ENCODE assay signal across 9 mouse cellular contexts in genomic region chr4:139093196-139093530, GRCm38 (mm10). TPM values are rescaled to one million over a fixed set of nuclear protein-coding genes. Genes with fewer than 3 reads are reported as not detected.
DNase-seq lines count a peak whose midpoint lies in the region; ATAC-seq and TF ChIP-seq lines count a peak whose summit lies in the region.
"Had no signal": no experiment of that assay in that cellular context is flagged by ENCODE, and none has a peak within 500 bp of the region (broad histone marks: within the 10 kb centered on the region; RNA-seq: fewer than 3 reads in every experiment).

No protein-coding gene starts in this region.

- WGBS in heart, embryonic 13.5 days = 22% methylated on average over 13 of the region's 13 CpGs
- 24% methylated on average over 13 of the region's 13 CpGs for WGBS in hindbrain, embryonic 12.5 days
- WGBS in midbrain, embryonic 11.5 days = 22% methylated on average over 13 of the region's 13 CpGs

- H3K4me1 ChIP-seq in heart, embryonic 13.5 days = peaks cover 28% of the 10 kb centered on the region
- H3K4me1 ChIP-seq in ES-E14 (ENCODE audit: control insufficient read depth in 2 of 2, insufficient read depth in 2 of 2, low read length in 2 of 2, poor library complexity in 1 of 2) = peaks cover 2 to 10% of the 10 kb centered on the region in 2 experiments; a peak in 3 of 4 replicates
- peaks cover 30% of the 10 kb centered on the region for H3K4me1 ChIP-seq in hindbrain, embryonic 12.5 days
- peaks cover 13% of the 10 kb centered on the region for H3K4me1 ChIP-seq in midbrain, embryonic 11.5 days (ENCODE audit: control insufficient read depth, insufficient read depth, low read length)

- ATAC-seq in heart, embryonic 13.5 days (ENCODE audit: extremely low read depth, insufficient number of reproducible peaks, low FRiP score, low TSS enrichment) = no peak
- ATAC-seq in hindbrain, embryonic 12.5 days (ENCODE audit: low FRiP score) = no peak
- ATAC-seq in midbrain, embryonic 11.5 days (ENCODE audit: low FRiP score) = no peak
- no peak for ATAC-seq in erythroid progenitor cell, adult 5-6 weeks (replicated peaks; ENCODE audit: low FRiP score, poor library complexity, severe bottlenecking)
- ATAC-seq: inflammation-experienced regulatory T-cells, adult 6 months had no signal

- H3K4me2 ChIP-seq in heart, embryonic 13.5 days = peak overlapping the region; percentile 99
- peak overlapping the region; percentile 93 for H3K4me2 ChIP-seq in hindbrain, embryonic 12.5 days (replicated peaks)
- peak overlapping the region; percentile 77 for H3K4me2 ChIP-seq in midbrain, embryonic 11.5 days

- no peak overlapping the region for H3K27ac ChIP-seq in heart, embryonic 13.5 days (replicated peaks)
- no peak overlapping the region for H3K27ac ChIP-seq in ES-E14 (ENCODE audit: insufficient read depth, low read depth, low read length, poor library complexity, severe bottlenecking)
- no peak overlapping the region for H3K27ac ChIP-seq in hindbrain, embryonic 12.5 days
- H3K27ac ChIP-seq in midbrain, embryonic 11.5 days (ENCODE audit: low read depth, low read length) = no peak overlapping the region

- H3K36me3 ChIP-seq in heart, embryonic 13.5 days = no peaks in the 10 kb centered on the region
- H3K36me3 ChIP-seq in ES-E14 (ENCODE audit: control insufficient read depth, insufficient read depth, low read length, poor library complexity, severe bottlenecking) = no peaks in the 10 kb centered on the region
- H3K36me3 ChIP-seq in hindbrain, embryonic 12.5 days = no peaks in the 10 kb centered on the region
- H3K36me3 ChIP-seq in midbrain, embryonic 11.5 days (ENCODE audit: control insufficient read depth, insufficient read depth, low read length) = no peaks in the 10 kb centered on the region

- H3K9me3 ChIP-seq in heart, embryonic 13.5 days = no peaks in the 10 kb centered on the region
- H3K9me3 ChIP-seq in ES-E14 (ENCODE audit: control insufficient read depth, insufficient read depth, low read depth, low read length) = no peaks in the 10 kb centered on the region
- peaks cover 6% of the 10 kb centered on the region; the same call in 1 of the 2 replicates for H3K9me3 ChIP-seq in hindbrain, embryonic 12.5 days (replicated peaks)
- no peaks in the 10 kb centered on the region for H3K9me3 ChIP-seq in midbrain, embryonic 11.5 days (ENCODE audit: control insufficient read depth, low read length)

- no peak for DNase-seq in heart, postnatal 14 days
- DNase-seq in ES-E14 (ENCODE audit: low read depth, low spot score) = no peak
- DNase-seq in midbrain, embryonic 11.5 days (ENCODE audit: low spot score, missing footprints) = peak; percentile 91
- no peak for DNase-seq in adrenal gland, postnatal 25 days
- DNase-seq in cerebellum, postnatal 25 days = no peak

- H3K9ac ChIP-seq in heart, embryonic 13.5 days = peak overlapping the region; percentile 87
- peak overlapping the region; percentile 57; the same call in 1 of the 2 replicates for H3K9ac ChIP-seq in ES-E14 (ENCODE audit: insufficient read depth, low read depth, low read length, poor library complexity, severe bottlenecking)
- H3K9ac ChIP-seq in hindbrain, embryonic 12.5 days = peak overlapping the region; percentile 82
- H3K9ac ChIP-seq in midbrain, embryonic 11.5 days (ENCODE audit: low read length) = peak overlapping the region; percentile 57; the same call in 1 of the 2 replicates

- peak overlapping the region; percentile 74 for H3K4me3 ChIP-seq in heart, embryonic 13.5 days
- peak overlapping the region; percentile 51 to 72; a peak in 3 of 4 replicates for H3K4me3 ChIP-seq in ES-E14 (ENCODE audit: insufficient read depth in 1 of 2, low read depth in 1 of 2, low read length in 2 of 2, poor library complexity in 1 of 2, severe bottlenecking in 1 of 2)
- H3K4me3 ChIP-seq in hindbrain, embryonic 12.5 days = peak overlapping the region; percentile 60
- H3K4me3 ChIP-seq in midbrain, embryonic 11.5 days (ENCODE audit: low read depth, low read length) = peak overlapping the region; percentile 47

- intact Hi-C loops in heart, postnatal 14 days (cut with DNase I) = loop anchor here (5.0 kb wide), 1 partner anchor 99 kb away; the partner anchor contains the start of gene Capzb

- in situ Hi-C loops in ES-E14 (cut with MboI; ENCODE audit: low sequenced_read_pairs in 2 of 2, unreplicated experiment in 2 of 2) = loop anchor here in 1 of 2 experiments (25.0 kb wide), 1 partner anchor 194 kb away; no protein-coding TSS in a partner anchor

- peaks cover 65% of the 10 kb centered on the region for H3K27me3 ChIP-seq in heart, embryonic 13.5 days (replicated peaks)
- peaks cover 69% of the 10 kb centered on the region for H3K27me3 ChIP-seq in hindbrain, embryonic 12.5 days
- H3K27me3 ChIP-seq in midbrain, embryonic 11.5 days (ENCODE audit: control insufficient read depth, insufficient read depth, low read length) = peaks cover 43% of the 10 kb centered on the region

TF ChIP-seq in ES-E14, 5 proteins besides CTCF, POLR2A, EP300 and RAD21:
- no peak for TF ChIP-seq ZNF384 (IDR thresholded peaks at IDR 0.05; ENCODE audit: low read depth, low read length)
- TF ChIP-seq CHD2 (IDR thresholded peaks at IDR 0.05; ENCODE audit: low read depth, low read length) = no peak
- no peak for TF ChIP-seq ZC3H11A (IDR thresholded peaks at IDR 0.05; ENCODE audit: borderline replicate concordance, low read depth, low read length)
- no peak for TF ChIP-seq HCFC1 (IDR thresholded peaks at IDR 0.05; ENCODE audit: borderline replicate concordance, insufficient read depth, low read length)
- TF ChIP-seq MAFK (IDR thresholded peaks at IDR 0.05; ENCODE audit: insufficient read depth, low read depth, low read length) = no peak

RNA-seq across cellular contexts. Expression of gene Nbl1, which starts 0.4 kb away (rescaled TPM):
- polyA plus RNA-seq in heart, embryonic 13.5 days (2015; fragmentation: Nextera tagmentation; extraction: Ambion mirVana) = 13.4 and 15.2 TPM in 2 replicates
- 10 to 100 TPM; 32.1 to 32.2 TPM for total RNA-seq in heart, postnatal 14 days (2021)
- 4.5 and 12.5 TPM in 2 replicates for total RNA-seq in ES-E14 (2012; rRNA removed)
- polyA plus RNA-seq in hindbrain, embryonic 12.5 days (2016; fragmentation: Nextera tagmentation; extraction: Ambion mirVana) = 54.8 and 56.1 TPM in 2 replicates
- polyA plus RNA-seq in midbrain, embryonic 11.5 days (2014; fragmentation: Nextera tagmentation; extraction: Ambion mirVana) = 12.7 and 13.6 TPM in 2 replicates
- 20.3 and 21.4 TPM in 2 replicates for total RNA-seq in adrenal gland, postnatal 25 days (2021)
- total RNA-seq in erythroid progenitor cell, adult 5-6 weeks (2015; ENCODE audit: low replicate concordance) = not detected in 2 replicates
- total RNA-seq in erythroid progenitor cell, adult 5-6 weeks (2017; ENCODE audit: low replicate concordance) = not detected in 2 replicates

RNA-seq across cellular contexts. Expression of gene Htr6, which starts 17.8 kb away (rescaled TPM):
- not detected in 2 replicates for polyA plus RNA-seq in heart, embryonic 13.5 days (2015; fragmentation: Nextera tagmentation; extraction: Ambion mirVana)
- total RNA-seq in heart, postnatal 14 days (2021) = not detected
- total RNA-seq in ES-E14 (2012; rRNA removed) = 0.13 and 0.37 TPM in 2 replicates
- polyA plus RNA-seq in hindbrain, embryonic 12.5 days (2016; fragmentation: Nextera tagmentation; extraction: Ambion mirVana) = 0.20 TPM in 1 of 2 replicates, not detected in the other
- not detected in 2 replicates for polyA plus RNA-seq in midbrain, embryonic 11.5 days (2014; fragmentation: Nextera tagmentation; extraction: Ambion mirVana)
- 0.33 and 0.52 TPM in 2 replicates for total RNA-seq in adrenal gland, postnatal 25 days (2021)
- total RNA-seq in erythroid progenitor cell, adult 5-6 weeks (2015; ENCODE audit: low replicate concordance) = not detected in 2 replicates
- total RNA-seq in erythroid progenitor cell, adult 5-6 weeks (2017; ENCODE audit: low replicate concordance) = not detected in 2 replicates
- polyA plus RNA-seq: inflammation-experienced regulatory T-cells, adult 6 months had no signal

RNA-seq across cellular contexts. Expression of gene Minos1, which starts 37.8 kb away (rescaled TPM):
- 572 and 667 TPM in 2 replicates for polyA plus RNA-seq in heart, embryonic 13.5 days (2015; fragmentation: Nextera tagmentation; extraction: Ambion mirVana)
- total RNA-seq in heart, postnatal 14 days (2021) = 100 to 1,000 TPM; 731 to 790 TPM
- 141 and 147 TPM in 2 replicates for total RNA-seq in ES-E14 (2012; rRNA removed)
- polyA plus RNA-seq in hindbrain, embryonic 12.5 days (2016; fragmentation: Nextera tagmentation; extraction: Ambion mirVana) = 376 and 407 TPM in 2 replicates
- 421 and 426 TPM in 2 replicates for polyA plus RNA-seq in midbrain, embryonic 11.5 days (2014; fragmentation: Nextera tagmentation; extraction: Ambion mirVana)
- 347 and 389 TPM in 2 replicates for total RNA-seq in adrenal gland, postnatal 25 days (2021)
- 134 and 193 TPM in 2 replicates for total RNA-seq in erythroid progenitor cell, adult 5-6 weeks (2015; ENCODE audit: low replicate concordance)
- 116 and 230 TPM in 2 replicates for total RNA-seq in erythroid progenitor cell, adult 5-6 weeks (2017; ENCODE audit: low replicate concordance)
